Mouse (Mus musculus) CH12.LX (cell line): ENCODE data around the gene Kmt5c. TPM values are rescaled to one million over a fixed set of nuclear protein-coding genes. Genes with fewer than 3 reads are reported as not detected.

ENCODE experiments used
- DNase-seq: peaks from one replicate; pipeline ENCODE4 v3.0.0-alpha.2; 2013; ENCODE audit errors: extremely low read depth
- H3K27ac ChIP-seq: 2 replicates; pipeline ENCODE4 v1.5.1; 2012; ENCODE audit warnings: low read depth, mild to moderate bottlenecking, control low read depth, moderate library complexity; ENCODE audit not compliant: insufficient read depth
- H3K27me3 ChIP-seq: replicated peaks from 2 replicates; pipeline ENCODE3; 2012; ENCODE audit warnings: inconsistent platforms
- H3K36me3 ChIP-seq, 2 experiments: replicated peaks in 1 of 2; 2 replicates each; pipeline versions ENCODE3 to v1.6.1; 2012; ENCODE audit warnings: inconsistent platforms in 1 of 2, low read length in 1 of 2, mild to moderate bottlenecking in 1 of 2, mixed read lengths in 1 of 2, moderate library complexity in 1 of 2; ENCODE audit not compliant: control insufficient read depth in 1 of 2, insufficient read depth in 1 of 2
- H3K4me1 ChIP-seq, 2 experiments: 2 replicates each; pipeline ENCODE4 v1.6.1; 2012; ENCODE audit warnings: inconsistent platforms in 1 of 2, moderate library complexity in 1 of 2; ENCODE audit not compliant: insufficient read depth in 2 of 2, control insufficient read depth in 1 of 2
- H3K4me2 ChIP-seq: 2 replicates; pipeline ENCODE4 v1.6.1; 2012; ENCODE audit warnings: low read depth, mild to moderate bottlenecking, control low read depth; ENCODE audit not compliant: poor library complexity, insufficient read depth, severe bottlenecking
- H3K4me3 ChIP-seq, 3 experiments: fragments of 150-350 bp in 1 of 3; sonication (generic) in 1 of 3; replicated peaks in 1 of 3; 2 replicates each; pipeline versions ENCODE3 to v1.5.1; 2011 to 2012; ENCODE audit warnings: low read depth in 2 of 3, low read length in 2 of 3, mild to moderate bottlenecking in 2 of 3, moderate library complexity in 2 of 3, control low read depth in 1 of 3, improper control_type of control experiment in 1 of 3, inconsistent platforms in 1 of 3, mixed read lengths in 1 of 3; ENCODE audit not compliant: poor library complexity in 1 of 3
- H3K79me2 ChIP-seq: replicated peaks from 2 replicates; pipeline ENCODE4 v1.6.1; 2012; ENCODE audit warnings: mild to moderate bottlenecking, moderate library complexity; ENCODE audit not compliant: control insufficient read depth, poor library complexity, insufficient read depth, severe bottlenecking; ENCODE audit errors: extremely low read depth
- H3K9ac ChIP-seq: 2 replicates; pipeline ENCODE4 v1.6.1; 2012; ENCODE audit warnings: low read depth, mild to moderate bottlenecking, control low read depth, moderate library complexity; ENCODE audit not compliant: insufficient read depth
- H3K9me3 ChIP-seq: replicated peaks from 2 replicates; pipeline ENCODE3; 2012; ENCODE audit warnings: low read length, inconsistent platforms, mixed read lengths
- BHLHE40 ChIP-seq: IDR thresholded peaks from 2 replicates; pipeline ENCODE4 v1.6.1; 2011; ENCODE audit warnings: mild to moderate bottlenecking, low read depth, low read length, improper control_type of control experiment
- CHD2 ChIP-seq: IDR thresholded peaks from 2 replicates; pipeline ENCODE4 v1.6.1; 2011; ENCODE audit warnings: low read length, improper control_type of control experiment
- E2F4 ChIP-seq: IDR thresholded peaks from 2 replicates; pipeline ENCODE4 v1.6.1; 2011; ENCODE audit warnings: low read depth, low read length, improper control_type of control experiment; ENCODE audit not compliant: insufficient replicate concordance
- ELF1 ChIP-seq: IDR thresholded peaks from 2 replicates; pipeline ENCODE4 v1.6.1; 2014; ENCODE audit warnings: low read depth, mild to moderate bottlenecking, inconsistent platforms, low read length, improper control_type of control experiment
- HCFC1 ChIP-seq: IDR thresholded peaks from 2 replicates; pipeline ENCODE4 v1.6.1; 2012; ENCODE audit warnings: low read depth, mild to moderate bottlenecking, inconsistent platforms, low read length, improper control_type of control experiment
- IRF4 ChIP-seq: IDR thresholded peaks from 2 replicates; pipeline ENCODE4 v1.6.1; 2014; ENCODE audit warnings: low read depth, mild to moderate bottlenecking, inconsistent platforms, low read length, improper control_type of control experiment
- JUND ChIP-seq: conservative IDR thresholded peaks from 2 replicates; pipeline ENCODE4 v1.6.1; 2011; ENCODE audit warnings: low read depth, low read length, improper control_type of control experiment
- KAT2A ChIP-seq: IDR thresholded peaks from 2 replicates; pipeline ENCODE4 v1.6.1; 2012; ENCODE audit warnings: low read length, improper control_type of control experiment, inconsistent platforms; ENCODE audit not compliant: insufficient replicate concordance
- MAFK ChIP-seq: IDR thresholded peaks from 2 replicates; pipeline ENCODE4 v1.6.1; 2011; ENCODE audit warnings: low read length, improper control_type of control experiment; ENCODE audit not compliant: insufficient replicate concordance
- MAX ChIP-seq: IDR thresholded peaks from 2 replicates; pipeline ENCODE4 v1.6.1; 2011; ENCODE audit warnings: low read length, improper control_type of control experiment
- MAZ ChIP-seq: IDR thresholded peaks from 2 replicates; pipeline ENCODE4 v1.6.1; 2012; ENCODE audit warnings: low read depth, mild to moderate bottlenecking, inconsistent platforms, low read length, improper control_type of control experiment, moderate library complexity
- MEF2A ChIP-seq: IDR thresholded peaks from 2 replicates; pipeline ENCODE4 v1.6.1; 2014; ENCODE audit warnings: low read depth, mild to moderate bottlenecking, inconsistent platforms, low read length, improper control_type of control experiment, borderline replicate concordance
- MXI1 ChIP-seq: IDR thresholded peaks from 2 replicates; pipeline ENCODE4 v1.6.1; 2011; ENCODE audit warnings: mild to moderate bottlenecking, low read depth, low read length, improper control_type of control experiment
- MYC ChIP-seq: IDR thresholded peaks from 2 replicates; pipeline ENCODE4 v1.6.1; 2011; ENCODE audit warnings: low read depth, mild to moderate bottlenecking, improper control_type of control experiment, low read length
- NELFE ChIP-seq: IDR thresholded peaks from 2 replicates; pipeline ENCODE4 v1.6.1; 2011; ENCODE audit warnings: low read depth, low read length, improper control_type of control experiment
- NRF1 ChIP-seq: IDR thresholded peaks from 2 replicates; pipeline ENCODE4 v1.6.1; 2014; ENCODE audit warnings: low read depth, mild to moderate bottlenecking, inconsistent platforms, low read length, improper control_type of control experiment, moderate library complexity
- PAX5 ChIP-seq: IDR thresholded peaks from 2 replicates; pipeline ENCODE4 v1.6.1; 2012; ENCODE audit warnings: low read length, inconsistent platforms, mixed read lengths
- POLR2A ChIP-seq: IDR thresholded peaks from 2 replicates; pipeline ENCODE4 v1.6.1; 2011; ENCODE audit warnings: low read depth, mild to moderate bottlenecking, improper control_type of control experiment, low read length
- RAD21 ChIP-seq: IDR thresholded peaks from 2 replicates; pipeline ENCODE4 v1.6.1; 2011; ENCODE audit warnings: low read depth, mild to moderate bottlenecking, low read length, improper control_type of control experiment, moderate library complexity
- RCOR1 ChIP-seq: conservative IDR thresholded peaks from 2 replicates; pipeline ENCODE4 v1.6.1; 2012; ENCODE audit warnings: low read depth, mild to moderate bottlenecking, inconsistent platforms, low read length, improper control_type of control experiment
- SIN3A ChIP-seq: IDR thresholded peaks from 2 replicates; pipeline ENCODE4 v1.6.1; 2012; ENCODE audit warnings: low read length, improper control_type of control experiment, inconsistent platforms
- TBP ChIP-seq: conservative IDR thresholded peaks from 2 replicates; pipeline ENCODE4 v1.6.1; 2011; ENCODE audit warnings: low read depth, low read length, improper control_type of control experiment
- TCF12 ChIP-seq: IDR thresholded peaks from 2 replicates; pipeline ENCODE4 v1.6.1; 2014; ENCODE audit warnings: low read depth, mild to moderate bottlenecking, inconsistent platforms, low read length, improper control_type of control experiment
- UBTF ChIP-seq: IDR thresholded peaks from 2 replicates; pipeline ENCODE4 v1.6.1; 2012; ENCODE audit warnings: low read depth, mild to moderate bottlenecking, inconsistent platforms, low read length, improper control_type of control experiment, moderate library complexity
- USF1 ChIP-seq: IDR thresholded peaks from 2 replicates; pipeline ENCODE4 v1.6.1; 2014; ENCODE audit warnings: low read depth, mild to moderate bottlenecking, inconsistent platforms, low read length, improper control_type of control experiment
- USF2 ChIP-seq: conservative IDR thresholded peaks from 2 replicates; pipeline ENCODE4 v1.6.1; 2011; ENCODE audit warnings: low read depth, low read length, improper control_type of control experiment
- ZKSCAN1 ChIP-seq: IDR thresholded peaks from 2 replicates; pipeline ENCODE4 v1.6.1; 2012; ENCODE audit warnings: low read depth, inconsistent platforms, low read length, improper control_type of control experiment, borderline replicate concordance
- dilution Hi-C: fragments of 300-500 bp; cut with MboI; formaldehyde crosslinking; loops from 2 replicates; pipeline ENCODE4 v1.14.3; 2020; ENCODE audit warnings: low sequenced_read_pairs; ENCODE audit not compliant: extremely low pct_unique_long_range_greater_than_20kb, extremely low pct_ligation_motif_present
- in situ Hi-C: fragments of 300-500 bp; cut with MboI; formaldehyde crosslinking; loops from 3 replicates; pipeline ENCODE4 v1.14.3; 2019; ENCODE audit warnings: low sequenced_read_pairs, low pct_ligation_motif_present, low pct_unique_long_range_greater_than_20kb, mixed read lengths
- polyA plus RNA-seq: library from polyadenylated mRNA; unstranded; fragments of >175 nt; gene quantifications from 2 replicates; pipeline ENCODE4 v1.2.1, GENCODE M21; 2012; ENCODE audit warnings: low read depth; ENCODE audit not compliant: insufficient read length
- total RNA-seq, 2 experiments: library from RNA; depleted of rRNA; stranded (reverse); fragments of 300-350 nt in 1 of 2; fragments of >200 nt in 1 of 2; gene quantifications; 2 replicates each; pipeline ENCODE4 v1.2.3; 2012 to 2014

Kmt5c gene
- total RNA-seq (2012; rRNA removed) (27.4 and 41.2 TPM in 2 replicates), total RNA-seq (2014; rRNA removed) (41.3 and 44.0 TPM in 2 replicates), polyA plus RNA-seq (46.7 and 52.4 TPM in 2 replicates)

DNA sequence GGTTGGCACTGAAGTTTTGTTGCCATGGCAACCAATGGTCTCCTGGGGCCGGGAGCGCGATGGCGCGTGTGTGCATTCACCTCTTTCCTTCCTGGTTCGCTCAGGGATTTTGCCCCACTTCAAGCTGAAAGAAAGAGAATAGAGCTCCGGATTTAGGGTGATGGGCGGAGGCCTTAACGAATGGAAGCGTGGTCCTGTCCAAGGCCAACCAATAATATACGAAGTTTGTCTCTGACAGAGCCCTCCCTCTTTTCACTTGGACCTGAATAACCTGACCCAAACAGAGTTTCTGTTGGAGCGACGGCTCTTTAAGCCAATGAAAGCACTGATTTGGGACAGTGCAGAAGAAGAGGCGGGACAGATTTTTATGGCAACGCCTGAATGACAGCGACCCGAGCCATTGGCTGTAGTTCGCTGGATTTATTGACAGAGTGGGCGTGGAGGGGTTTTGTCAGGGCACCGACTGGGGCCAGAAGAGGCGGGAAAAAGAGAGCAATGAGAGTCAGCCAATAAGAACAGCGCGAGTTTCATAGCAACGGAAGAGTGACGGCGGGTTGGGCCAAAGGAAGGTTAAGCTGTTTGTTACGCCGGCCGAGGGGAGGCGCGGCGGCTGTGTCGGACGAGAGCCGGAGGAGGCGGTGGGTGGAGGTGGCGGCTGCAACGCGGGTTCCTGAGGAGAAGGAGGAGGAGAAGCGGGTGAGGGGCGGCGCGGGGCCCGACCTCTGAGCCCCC, at the start of gene Kmt5c:
Gene Kmt5c (plus strand): TSS at position 572 of the 732 bp plus-strand sequence.
- peak within 1 kb of the TSS; percentile 71 for H3K27ac ChIP-seq
- H3K4me3 ChIP-seq, result peak within 1 kb of the TSS; percentile 87 to 98 (median 88)
- H3K4me1 ChIP-seq, result peaks cover 5 to 24% of the 10 kb centered on the region in 2 experiments; a peak in 3 of 4 replicates
- H3K9ac ChIP-seq, result peak within 1 kb of the TSS; percentile 85
- H3K36me3 ChIP-seq, result peaks cover 15 to 31% of the 10 kb centered on the region in 2 experiments
- DNase-seq, result peak; percentile 100
- no peaks in the 10 kb centered on the region for H3K27me3 ChIP-seq
- peak within 1 kb of the TSS; percentile 94 for H3K4me2 ChIP-seq
- no peaks in the 10 kb centered on the region for H3K79me2 ChIP-seq
- dilution Hi-C loops, result no loop called here
- in situ Hi-C loops, result no loop called here
- no peaks in the 10 kb centered on the region for H3K9me3 ChIP-seq
- TF ChIP-seq RCOR1 (peak; percentile 15; the same call in 1 of the 2 replicates), POLR2A (peak; percentile 74), TCF12 (peak; percentile 78), UBTF (no peak), IRF4 (peak; percentile 78), CHD2 (peak; percentile 98), USF1 (no peak), MYC (peak; percentile 56; the same call in 1 of the 2 replicates), MAFK (no peak), NELFE (peak; percentile 51; the same call in 1 of the 2 replicates), HCFC1 (peak; percentile 61), MAZ (peak; percentile 54; the same call in 1 of the 2 replicates), NRF1 (0 out of 2 replicates have a peak, but pooled peaks have one; percentile 27), RAD21 (no peak), TBP (peak; percentile 97), USF2 (no peak), JUND (no peak), PAX5 (no peak), KAT2A (peak; percentile 77; the same call in 1 of the 2 replicates), SIN3A (peak; percentile 86), BHLHE40 (peak; percentile 56), ELF1 (peak; percentile 90), MEF2A (0 out of 2 replicates have a peak, but pooled peaks have one; percentile 16), ZKSCAN1 (no peak), E2F4 (peak; percentile 85; the same call in 1 of the 2 replicates), MXI1 (peak; percentile 97), MAX (peak; percentile 62; the same call in 1 of the 2 replicates)
